Mouse (Mus musculus) mouse embryonic stem cell (cell line): Measurements from ENCODE around the gene Gm5800.
"Not testable (repeated sequence)": the region's sequence is repeated elsewhere in the genome, so short reads cannot be mapped to it uniquely, and the experiment has no call there.

Experiments used
- in situ Hi-C, 2 experiments: fragments of 300-500 bp; cut with MboI; formaldehyde crosslinking; loops; 1 replicate in 1 of 2; 3 replicates in 1 of 2; pipeline ENCODE4 v1.14.3; 2019 to 2020; ENCODE audit warnings: low sequenced_read_pairs in 2 of 2, low pct_unique_long_range_greater_than_20kb in 1 of 2, mixed read lengths in 1 of 2; ENCODE audit not compliant: unreplicated experiment in 1 of 2

The Gm5800 gene

GRCm38 (mm10) chr14:51717083-51717482 is at the start of gene Gm5800:
TSS of gene Gm5800 (minus strand) at chr14:51717183.
- in situ Hi-C loops, result no loop called here

GRCm38 (mm10) chr14:51755944-51756343 is 39.0 kb upstream of the Gm5800 start:
- in situ Hi-C loops, result no loop called here

GRCm38 (mm10) chr14:51740347-51741170 is 23.6 kb upstream of the Gm5800 start:
- in situ Hi-C loops, result loop anchor here in 1 of 2 experiments (10.0 kb wide), 1 partner anchor 386 kb away; no protein-coding TSS in a partner anchor

- in situ Hi-C loops, result no loop called here
These were observed 22.4 kb upstream of the Gm5800 start for GRCm38 (mm10) chr14:51739150-51739993.

GRCm38 (mm10) chr14:51738411-51739149 is 21.6 kb upstream of the Gm5800 start:
- in situ Hi-C loops, result no loop called here

- in situ Hi-C loops, result no loop called here
These were observed 21.0 kb upstream of the Gm5800 start for GRCm38 (mm10) chr14:51737967-51738366.

GRCm38 (mm10) chr14:51695368-51695767 is 21.6 kb downstream of the Gm5800 start, which contains the start of gene Gm17079:
TSS of gene Gm17079 (minus strand) at chr14:51695468.
- in situ Hi-C loops, result not testable (repeated sequence)

- in situ Hi-C loops, result no loop called here
These were observed 39.7 kb downstream of the Gm5800 start for GRCm38 (mm10) chr14:51677269-51677668.
